Mouse (Mus musculus) cerebellum, postnatal 14 days (tissue): Measurements from ENCODE around the gene Anxa11.
"Not testable (repeated sequence)": the region's sequence is repeated elsewhere in the genome, so short reads cannot be mapped to it uniquely, and the experiment has no call there.

Experiments used
- DNase-seq, 2 experiments: peaks; one replicate each; pipeline ENCODE4 v3.0.0; 2021; ENCODE audit warnings: mixed read lengths in 2 of 2

Gene Anxa11

DNA sequence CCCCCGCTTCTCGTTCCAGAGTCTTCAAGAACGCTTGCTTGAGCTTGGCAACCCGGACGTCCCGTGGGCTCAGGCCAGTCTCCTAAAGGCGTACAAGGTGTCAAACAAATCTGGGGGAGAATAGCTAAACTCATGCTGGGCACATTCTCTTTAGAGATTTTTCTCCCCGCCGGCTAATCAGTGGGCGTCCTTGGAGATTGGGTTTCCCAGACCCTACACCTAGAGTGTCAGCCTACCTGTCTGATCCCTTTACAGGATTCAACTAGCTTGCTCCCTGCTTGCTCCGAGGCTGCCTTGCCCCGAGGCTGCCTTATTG is 690 bp downstream of the Anxa11 start:
- no peak for DNase-seq

DNA sequence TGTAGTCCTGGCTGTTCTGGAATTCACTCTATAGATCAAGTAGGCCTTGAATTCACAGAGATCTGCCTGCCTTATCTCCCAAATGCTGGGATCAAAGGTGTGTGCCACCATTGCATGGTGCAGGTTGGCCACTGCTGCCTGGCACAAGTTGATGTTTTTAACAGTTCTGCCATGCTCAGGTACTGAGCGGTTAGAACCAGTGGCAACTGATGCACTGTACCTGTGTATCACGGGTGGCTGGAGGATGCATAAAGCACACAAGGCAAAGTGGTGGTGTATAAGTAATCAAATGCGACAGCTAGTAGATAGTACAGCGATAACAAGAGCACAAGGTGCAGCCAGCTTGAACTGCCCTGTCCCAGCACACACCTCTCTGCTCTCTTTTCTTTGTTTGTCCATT is 2.4 kb downstream of the Anxa11 start:
- no peak for DNase-seq

DNA sequence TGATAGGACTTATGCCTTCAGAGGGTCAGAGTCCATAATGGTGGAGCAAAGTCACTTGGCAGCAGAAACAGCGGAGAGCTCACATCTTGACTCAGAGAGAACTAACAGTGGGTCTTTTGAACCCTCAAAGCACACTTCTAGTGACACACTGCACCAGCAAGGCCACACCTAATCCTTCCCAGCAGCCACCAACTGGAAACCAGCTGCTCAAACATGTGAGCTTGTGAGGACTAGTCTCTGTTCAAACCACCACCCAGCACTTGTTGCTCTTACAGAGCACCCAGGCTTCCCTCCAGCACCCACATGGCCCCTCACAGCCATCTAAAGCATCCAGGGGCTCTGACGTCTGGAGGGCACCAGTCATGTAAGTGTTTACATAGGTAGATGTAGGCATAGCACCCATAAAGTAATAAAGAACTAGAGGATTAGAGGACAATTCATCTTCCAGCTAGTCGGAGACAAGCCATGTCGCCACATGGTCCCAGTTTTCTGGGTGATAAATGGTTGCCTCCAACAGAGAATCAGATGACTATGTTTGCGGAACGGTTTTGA is 4.0 kb downstream of the Anxa11 start:
- DNase-seq, result no peak

DNA sequence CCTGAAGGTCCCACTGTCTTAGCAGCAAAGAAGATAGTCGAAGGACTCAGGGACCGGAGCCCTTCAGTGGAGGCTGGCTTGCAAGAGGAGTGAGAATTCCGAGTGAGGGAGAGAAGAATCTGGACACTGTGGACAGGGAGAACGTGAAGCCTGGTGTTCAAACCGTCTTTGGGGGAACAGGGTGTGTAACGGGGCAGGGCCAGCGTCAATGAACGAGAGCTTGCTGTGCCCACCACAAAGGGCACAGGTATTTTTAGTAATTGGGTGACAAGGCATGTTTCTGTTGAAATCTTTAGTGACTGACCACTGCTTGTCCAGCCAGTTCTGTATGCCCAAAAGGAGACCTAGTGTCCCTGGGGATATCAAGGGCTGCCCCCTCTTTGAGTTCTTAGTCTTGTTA is 4.6 kb downstream of the Anxa11 start:
- no peak for DNase-seq

DNA sequence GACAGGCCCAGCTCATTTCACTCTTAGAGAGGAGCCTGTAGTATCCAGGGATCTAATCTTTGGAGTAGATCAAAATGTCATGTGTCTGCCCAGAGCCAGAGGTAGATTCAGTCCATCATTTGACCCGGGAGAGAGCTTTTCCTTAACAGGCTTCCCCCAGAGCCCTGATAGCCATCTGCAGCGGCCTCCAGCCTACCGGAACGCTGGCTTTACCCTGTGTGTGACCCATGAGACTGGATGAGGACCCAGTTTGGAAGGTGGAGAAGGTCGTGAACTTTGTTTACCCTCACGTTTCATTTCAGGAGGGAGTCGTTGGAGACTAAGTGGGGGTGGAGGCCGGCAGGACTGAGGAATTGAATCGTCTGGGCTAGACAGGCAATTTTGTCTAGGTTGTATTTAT is 5.7 kb downstream of the Anxa11 start:
- no peak for DNase-seq

DNA sequence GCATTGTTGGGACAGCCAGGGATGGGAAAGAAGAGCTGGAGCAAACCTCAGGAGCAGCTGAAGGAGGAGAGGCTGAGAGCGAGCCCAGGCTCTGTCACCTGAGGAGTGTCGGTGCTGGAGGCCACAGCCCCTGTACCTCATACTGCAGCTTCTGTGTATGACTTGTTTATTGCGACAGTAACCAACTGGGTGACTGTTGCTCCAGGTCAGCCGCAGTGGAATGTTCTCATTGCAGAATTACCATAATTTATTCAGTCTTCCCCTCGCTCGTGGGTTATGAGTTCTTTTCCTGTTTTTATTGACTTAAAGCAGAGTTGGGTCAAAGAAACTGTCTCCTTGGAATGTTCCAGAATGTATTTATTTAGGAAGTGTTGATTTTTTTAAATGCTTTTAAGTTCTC is 6.3 kb downstream of the Anxa11 start:
- no peak for DNase-seq

DNA sequence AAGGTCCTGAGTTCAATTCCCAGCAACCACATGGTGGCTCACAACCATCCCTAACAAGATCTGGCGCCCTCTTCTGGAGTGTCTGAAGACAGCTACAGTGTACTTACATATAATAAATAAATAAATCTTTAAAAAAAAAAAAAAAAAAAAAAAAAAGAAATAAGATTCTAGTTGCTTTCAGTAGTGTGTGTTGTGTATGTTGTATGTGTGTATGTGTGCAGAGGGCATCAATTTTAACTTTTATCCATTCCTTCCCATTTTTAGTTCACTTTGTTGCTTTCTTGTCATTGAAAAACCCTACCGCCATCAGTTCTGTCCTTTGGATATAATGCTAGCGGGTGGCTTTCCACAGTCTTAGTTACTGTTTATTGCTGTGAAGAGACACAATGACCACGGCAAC is 6.8 kb downstream of the Anxa11 start:
- DNase-seq, result not testable (repeated sequence)

DNA sequence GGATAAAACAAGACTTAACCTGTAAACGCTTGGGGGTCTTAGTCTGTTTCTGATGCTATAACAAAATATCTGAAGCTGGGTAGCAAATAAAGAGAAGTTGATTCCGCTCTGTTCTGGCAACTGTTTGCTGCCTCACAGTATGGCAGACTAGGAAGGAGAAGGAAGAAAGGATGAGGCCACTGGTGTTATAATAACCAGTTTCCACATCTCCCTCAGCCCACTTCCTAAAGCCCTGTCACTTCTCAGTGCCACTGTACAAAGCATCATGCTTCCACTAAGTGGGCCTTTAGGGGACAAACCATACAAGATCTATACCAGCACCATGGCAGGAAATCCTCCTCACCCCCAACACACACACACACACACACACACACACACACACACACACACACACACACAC is 8.5 kb downstream of the Anxa11 start:
- no peak for DNase-seq

DNA sequence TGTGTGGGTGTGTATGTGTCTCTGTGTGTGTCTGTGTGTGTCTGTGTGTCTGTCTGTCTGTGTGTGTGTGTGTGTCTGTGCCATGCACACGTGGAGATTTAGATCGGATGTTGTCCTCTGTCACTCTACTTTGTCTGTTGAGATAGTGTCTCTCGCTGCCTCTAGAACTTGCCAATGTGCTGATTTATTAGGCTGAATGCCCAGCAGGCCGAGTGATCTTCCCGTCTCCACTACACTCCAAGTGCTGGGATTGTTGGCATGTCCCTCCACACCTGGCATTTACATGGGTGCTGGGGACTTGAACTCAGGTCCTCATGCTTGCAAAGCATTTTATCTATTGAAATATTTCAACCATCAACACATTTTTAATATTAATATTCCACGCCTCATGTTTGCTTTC is 9.2 kb downstream of the Anxa11 start:
- DNase-seq, result no peak

DNA sequence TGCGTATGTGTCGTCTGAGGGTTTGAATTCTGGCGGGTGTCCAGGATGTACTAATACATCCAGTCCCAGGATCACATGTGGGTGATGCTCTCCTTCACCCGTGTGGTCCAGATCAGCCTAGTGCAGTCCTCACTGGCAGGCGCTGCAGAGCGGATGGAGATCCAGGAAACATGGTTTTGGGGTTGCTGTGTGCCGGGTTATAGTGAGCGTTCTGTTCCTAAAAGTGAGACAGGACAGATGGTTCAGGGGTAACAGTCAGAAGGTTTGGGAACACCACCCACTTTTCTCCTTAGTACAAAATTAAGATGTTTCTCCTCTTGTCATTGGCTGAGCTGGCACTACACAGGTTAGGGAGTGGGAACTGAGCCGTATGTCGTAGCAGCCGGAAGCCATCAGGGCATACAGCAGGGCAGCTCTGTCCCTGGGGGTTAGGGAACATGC is 10.2 kb downstream of the Anxa11 start:
- no peak for DNase-seq

DNA sequence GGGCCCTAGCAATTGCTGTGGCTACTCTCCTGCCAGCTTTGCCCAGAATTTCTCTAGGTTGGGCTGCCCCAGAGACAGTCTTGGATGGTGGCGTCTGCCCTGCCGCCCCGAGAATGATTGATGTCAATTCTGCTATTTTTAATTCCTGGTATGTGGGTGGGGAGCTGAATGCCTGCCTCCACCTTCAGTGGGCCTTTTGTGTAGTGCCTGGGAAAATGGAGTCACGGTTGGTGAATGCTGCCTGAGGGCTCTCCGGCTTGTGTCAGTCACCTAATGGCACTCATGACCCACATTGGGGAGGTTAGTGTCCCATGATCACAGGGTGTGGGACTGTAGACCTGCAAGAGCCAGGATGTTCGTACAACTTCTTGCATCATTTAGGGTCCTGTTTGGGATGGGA is 11.3 kb downstream of the Anxa11 start:
- DNase-seq, result no peak

DNA sequence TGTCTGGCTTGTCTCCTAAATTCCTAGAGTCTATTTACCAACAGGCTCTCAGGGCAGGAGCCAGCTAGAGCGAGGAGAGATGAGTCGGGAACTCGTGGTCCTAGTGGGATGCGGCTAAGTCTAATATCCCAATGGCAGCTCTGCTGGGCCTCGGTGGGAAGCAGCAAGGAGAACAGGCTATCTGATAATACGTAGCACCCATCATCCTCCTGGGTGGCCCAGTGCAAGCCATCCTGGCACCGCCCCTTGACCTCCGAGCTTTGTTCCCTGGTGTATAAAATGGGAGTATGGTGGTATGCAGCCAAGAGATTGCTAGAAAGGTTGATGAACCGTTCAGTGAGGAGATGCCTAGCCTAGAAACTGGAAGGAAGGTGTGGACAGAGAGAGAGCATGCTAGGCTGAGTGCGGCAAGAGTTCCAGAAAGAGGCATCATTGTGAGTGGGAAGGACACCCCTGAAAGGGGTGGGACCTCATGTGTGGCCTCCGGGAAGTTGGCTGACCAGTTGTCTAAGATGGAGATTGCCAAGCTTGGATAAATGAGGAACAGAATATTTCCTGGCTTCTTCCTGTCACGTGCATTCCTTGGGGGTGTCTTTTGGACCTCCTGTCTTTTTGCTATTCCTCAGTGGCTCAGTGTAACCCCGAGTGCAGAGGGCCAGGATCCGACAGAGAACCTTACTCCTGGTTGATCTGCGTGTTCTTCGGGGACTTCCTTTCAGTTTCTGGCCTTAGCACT is 11.9 kb downstream of the Anxa11 start:
- no peak for DNase-seq

DNA sequence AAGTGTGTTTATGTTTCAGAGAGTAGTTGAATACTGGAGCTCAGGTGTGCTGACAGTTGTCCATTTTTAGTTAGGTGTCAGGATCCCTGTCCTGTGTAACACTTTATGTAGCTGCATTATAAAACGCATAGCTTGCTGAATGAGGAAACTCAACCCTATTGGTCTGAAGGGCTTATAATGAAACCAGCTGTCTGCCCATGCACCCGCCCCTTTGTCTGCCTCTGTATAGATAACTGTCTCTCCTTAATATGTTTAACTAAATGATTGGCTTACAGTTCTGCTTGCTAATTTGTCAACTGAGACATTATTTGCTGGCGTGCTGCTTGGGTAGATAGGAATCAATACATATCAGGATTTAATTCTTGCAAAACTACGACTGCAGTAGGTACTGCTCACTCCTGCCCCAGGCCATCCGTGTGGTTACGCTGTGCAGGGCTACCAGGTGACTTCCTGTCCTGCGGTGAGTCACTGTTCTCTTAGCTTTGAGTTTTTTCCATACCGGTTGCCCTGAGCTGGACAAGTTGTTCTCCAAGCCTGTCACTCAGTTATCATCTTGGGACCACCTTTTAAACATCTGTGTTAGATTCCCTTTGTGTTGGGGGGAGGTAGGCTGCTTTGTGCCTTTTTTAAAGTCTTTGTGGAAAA is 13.4 kb downstream of the Anxa11 start:
- no peak for DNase-seq

DNA sequence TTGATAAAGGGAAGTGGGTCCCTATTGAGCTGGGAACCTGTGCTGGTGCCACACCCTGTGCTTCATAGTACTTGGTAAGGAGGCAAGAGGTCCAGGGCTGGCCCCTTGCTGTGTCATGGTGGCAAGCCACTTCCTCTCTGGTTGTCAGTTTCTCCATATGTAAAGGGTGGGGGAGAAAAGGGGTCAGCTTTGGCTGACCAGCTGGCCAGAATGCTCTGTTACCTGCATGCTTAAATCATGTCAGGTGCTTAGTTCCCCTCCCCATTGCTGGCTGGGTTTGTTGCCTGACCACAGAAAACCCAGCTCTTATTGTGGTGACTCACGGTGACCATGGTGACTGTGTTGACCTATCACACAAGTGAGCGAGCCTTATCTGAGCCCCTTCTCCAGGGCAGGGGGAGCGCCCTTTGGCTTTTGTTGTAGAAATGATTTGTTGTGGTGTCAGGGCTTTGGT is 15.2 kb downstream of the Anxa11 start:
- DNase-seq, result no peak

DNA sequence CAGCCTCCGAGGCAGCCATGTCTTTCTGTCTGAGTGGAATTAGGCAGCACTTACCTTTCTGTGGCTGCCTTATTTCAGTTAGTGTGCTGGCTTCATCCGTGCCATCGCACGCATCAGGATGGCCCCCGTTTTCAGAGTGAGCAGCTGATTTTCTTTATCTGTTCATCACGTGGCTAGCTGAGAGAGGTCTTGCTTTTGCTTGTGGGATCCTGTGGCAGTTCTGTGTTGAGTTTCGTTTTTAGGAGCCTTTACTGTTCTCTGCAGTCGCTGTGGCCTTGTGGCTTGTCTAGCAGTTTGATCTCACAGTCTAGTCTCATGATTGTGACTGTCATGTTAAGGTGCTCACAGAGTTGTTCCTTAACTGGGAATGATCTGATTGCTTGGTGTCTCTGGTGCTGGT is 16.0 kb downstream of the Anxa11 start:
- no peak for DNase-seq

DNA sequence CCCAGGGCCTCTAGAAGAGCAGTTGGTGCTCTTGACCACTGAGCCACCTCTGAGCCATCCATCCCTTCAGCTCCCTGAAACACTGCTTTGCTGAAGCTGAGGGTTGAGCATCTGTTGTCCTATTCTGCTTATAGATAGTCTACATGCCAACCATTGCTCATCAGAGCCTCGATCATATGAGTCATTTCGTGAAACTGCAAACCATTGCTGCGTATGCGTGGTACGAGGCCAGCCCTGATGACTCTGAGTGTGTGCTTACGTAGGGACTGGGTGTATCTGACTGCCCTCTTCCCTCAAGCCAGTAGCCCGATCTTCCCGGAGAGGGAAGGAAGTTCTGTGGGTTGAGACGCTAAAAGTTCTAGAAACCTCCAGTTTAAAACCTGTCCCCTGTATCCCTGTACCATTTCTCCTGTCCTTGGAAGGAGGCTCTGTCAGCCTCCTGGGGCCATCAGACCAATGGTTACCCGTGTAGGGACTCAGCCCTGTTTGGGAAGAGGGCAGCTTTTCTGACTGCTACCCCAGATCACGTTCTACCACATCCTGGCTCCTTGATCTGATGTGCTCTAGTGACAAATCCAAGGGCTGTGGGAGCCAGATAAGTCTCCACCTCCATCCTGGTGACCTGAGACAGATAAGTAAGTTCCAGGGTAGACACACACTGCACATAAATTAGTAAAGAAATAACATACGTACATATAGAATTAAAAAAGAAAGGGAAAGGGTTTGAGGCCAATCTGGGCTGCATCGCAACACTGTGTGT is 20.0 kb downstream of the Anxa11 start:
- no peak for DNase-seq

DNA sequence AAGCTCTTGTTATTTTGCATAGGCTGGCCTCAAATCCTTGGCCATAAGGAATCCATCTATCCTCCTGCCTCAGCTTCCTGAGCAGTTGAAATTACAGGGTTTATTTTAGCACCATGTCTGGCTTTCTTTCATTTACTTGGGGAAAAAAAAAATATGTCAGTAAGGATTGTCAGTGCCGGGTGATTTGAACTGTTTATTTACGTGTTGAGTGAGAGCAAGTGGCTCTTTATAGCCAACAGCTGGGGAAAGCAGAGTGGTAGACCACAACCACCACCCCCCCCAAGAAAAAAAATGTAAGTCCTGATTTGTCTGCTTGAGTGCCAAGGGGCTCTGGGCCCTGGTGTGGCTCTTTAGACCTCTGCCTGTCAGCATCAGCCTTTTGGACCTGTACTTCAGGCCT is 21.8 kb downstream of the Anxa11 start:
- no peak for DNase-seq

DNA sequence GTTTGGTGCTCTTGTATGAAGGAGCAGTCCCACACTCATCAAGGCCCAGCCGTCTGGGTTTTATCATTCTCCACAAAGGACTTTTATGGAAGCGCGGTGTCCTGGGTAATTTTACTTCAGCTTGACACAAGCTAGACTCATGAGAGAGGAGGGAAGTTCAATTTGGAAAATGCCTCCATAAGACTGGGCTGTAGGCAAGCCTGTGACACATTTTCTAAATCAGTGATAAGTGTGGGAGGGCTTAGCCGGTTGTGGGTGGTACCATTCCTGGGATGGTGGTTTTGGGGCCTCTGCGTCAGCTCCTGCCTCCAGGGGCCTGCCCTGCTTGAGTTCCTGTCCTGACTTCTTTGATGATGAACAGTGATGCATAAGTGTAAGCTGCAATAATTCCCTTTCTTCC is 23.3 kb downstream of the Anxa11 start:
- DNase-seq, result no peak

DNA sequence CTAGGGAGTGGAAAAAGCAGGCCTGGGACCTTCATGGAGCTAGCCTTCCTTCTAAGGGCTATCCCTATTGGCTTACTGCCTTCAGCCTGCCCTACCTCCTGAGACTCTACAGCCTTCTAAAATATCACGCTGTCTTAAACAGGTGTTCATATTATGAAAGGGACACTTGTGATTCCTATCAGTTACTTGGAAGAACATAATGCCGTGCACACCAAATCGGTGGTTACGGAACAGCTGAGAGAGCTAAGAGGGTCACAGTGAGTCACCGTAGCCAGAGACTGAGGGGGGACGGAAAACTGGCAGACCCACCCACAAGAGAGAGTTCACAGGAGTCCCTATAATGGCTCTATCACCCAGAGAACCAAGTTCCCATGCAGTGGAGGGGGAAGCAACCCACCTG is 24.4 kb downstream of the Anxa11 start:
- no peak for DNase-seq

DNA sequence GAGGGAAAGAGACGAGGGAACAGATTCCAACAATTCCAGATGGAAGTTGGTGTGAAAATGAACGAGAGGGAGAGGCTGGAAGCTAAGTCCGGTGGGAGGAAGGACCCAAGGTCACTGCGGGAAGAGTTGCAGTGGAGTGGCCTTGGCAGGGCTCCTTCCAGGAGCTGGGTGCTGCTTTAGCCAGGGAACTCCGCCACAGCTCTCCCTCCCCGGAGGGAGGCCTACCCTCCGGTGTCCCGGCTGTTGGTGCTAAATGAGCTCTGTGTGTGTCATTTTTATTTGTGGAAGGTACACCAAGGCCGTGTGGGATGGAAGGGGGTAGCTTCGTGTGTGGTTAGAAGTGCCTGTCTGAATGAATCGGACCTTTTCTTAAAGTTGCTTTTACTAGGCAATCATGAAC is 24.9 kb downstream of the Anxa11 start:
- DNase-seq, result no peak

DNA sequence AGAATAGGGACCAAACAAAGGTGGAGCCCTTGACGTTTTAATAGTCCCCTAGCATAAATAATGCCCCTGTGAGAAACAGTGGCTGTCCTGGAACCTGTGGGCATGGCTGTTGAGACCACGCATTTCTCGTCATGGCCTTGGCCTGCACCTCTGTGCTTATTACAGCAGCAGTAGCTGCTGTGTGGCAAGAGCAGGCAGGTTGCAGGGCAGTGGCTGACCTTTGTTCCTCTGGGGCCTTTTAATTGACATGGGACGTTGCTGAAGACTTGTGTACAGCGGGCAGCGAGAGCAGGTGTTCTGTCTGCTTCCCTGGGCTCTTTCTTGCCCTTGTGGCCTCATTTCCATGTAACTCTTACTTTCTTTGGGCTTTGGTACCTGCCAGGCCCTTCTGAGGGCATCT is 25.9 kb downstream of the Anxa11 start:
- no peak for DNase-seq

DNA sequence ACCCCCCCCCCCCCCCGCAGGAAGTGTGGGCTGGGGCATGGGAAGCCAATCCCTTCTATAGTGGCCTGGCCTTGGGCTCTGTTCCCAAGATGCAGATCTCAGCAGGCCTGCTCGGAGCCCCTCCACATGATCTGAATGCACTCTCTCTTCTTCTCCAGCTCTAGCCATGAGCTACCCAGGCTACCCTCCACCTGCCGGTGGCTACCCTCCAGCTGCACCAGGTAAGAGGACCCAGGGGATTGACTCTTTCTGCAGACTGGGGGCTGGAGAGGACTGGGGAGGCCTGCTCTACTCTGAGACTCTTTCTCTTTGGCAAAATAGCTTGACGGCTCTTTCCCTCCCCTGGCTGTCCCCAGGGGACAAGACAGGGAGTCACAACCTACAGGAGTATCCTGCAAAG is 26.8 kb downstream of the Anxa11 start:
- DNase-seq, result no peak

DNA sequence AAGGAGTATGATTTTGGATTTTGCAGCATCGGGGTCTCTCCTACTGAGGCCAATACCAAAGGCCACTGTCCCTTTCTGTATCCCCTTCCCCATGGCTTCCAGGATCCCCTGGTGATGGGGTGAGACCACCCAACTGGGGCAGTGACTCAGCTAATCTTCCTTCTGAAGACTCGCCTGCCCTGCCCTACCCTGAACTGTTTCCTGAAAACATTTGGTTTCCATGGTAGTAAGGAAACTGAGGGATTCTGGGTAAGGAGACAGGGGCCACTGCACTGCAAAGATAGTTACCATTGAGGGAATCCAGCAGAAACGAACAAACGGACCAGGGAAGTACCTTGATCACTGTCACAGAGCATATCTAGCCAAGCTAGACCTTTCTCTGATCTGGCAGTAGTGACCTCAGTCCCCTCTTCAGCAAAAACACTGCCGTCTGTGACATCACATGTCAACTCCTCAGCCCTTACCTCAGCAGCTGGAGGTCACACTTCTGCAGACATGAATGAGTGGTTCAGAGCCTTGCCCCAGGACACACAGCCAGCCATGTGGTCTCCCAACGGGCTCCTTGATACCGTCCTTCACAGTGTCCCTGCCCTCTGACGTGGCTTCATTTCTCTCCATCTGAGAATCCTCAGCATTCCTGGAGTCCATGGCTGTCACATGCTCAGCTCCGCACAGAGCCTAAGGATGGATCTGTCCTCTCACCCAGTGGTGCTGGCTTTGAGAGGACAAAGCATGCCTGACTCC is 27.4 kb downstream of the Anxa11 start:
- DNase-seq, result no peak
